ENCODE assay signal across 14 mouse cellular contexts in genomic region chr9:123490930-123491329, GRCm38 (mm10). TPM values are rescaled to one million over a fixed set of nuclear protein-coding genes. Genes with fewer than 3 reads are reported as not detected.
DNase-seq lines count a peak whose midpoint lies in the region; ATAC-seq and TF ChIP-seq lines count a peak whose summit lies in the region.
"Had no signal": no experiment of that assay in that cellular context is flagged by ENCODE, and none has a peak within 500 bp of the region (broad histone marks: within the 10 kb centered on the region; RNA-seq: fewer than 3 reads in every experiment).

No protein-coding gene starts in this region.

- no peak for TF ChIP-seq CTCF in kidney, postnatal 0 days (IDR thresholded peaks at IDR 0.05; ENCODE audit: low read depth)
- TF ChIP-seq CTCF in testis, adult 2 months (IDR thresholded peaks at IDR 0.05; ENCODE audit: control insufficient read depth, insufficient read depth, insufficient replicate concordance, low read depth, low read length) = no peak
- no peak for TF ChIP-seq CTCF in stomach, postnatal 0 days (IDR thresholded peaks at IDR 0.05; ENCODE audit: low read depth)

- H3K4me2 ChIP-seq in kidney, postnatal 0 days (ENCODE audit: low read length) = no peak overlapping the region
- 0 out of 2 replicates have a peak overlapping the region, but pooled peaks have one; percentile 17 for H3K4me2 ChIP-seq in stomach, postnatal 0 days (replicated peaks; ENCODE audit: low read depth)
- no peak overlapping the region for H3K4me2 ChIP-seq in neural tube, embryonic 15.5 days

- H3K4me1 ChIP-seq in kidney, postnatal 0 days (replicated peaks; ENCODE audit: insufficient read depth, low read length) = peaks cover 35% of the 10 kb centered on the region
- no peaks in the 10 kb centered on the region; the same call in 1 of the 2 replicates for H3K4me1 ChIP-seq in testis, adult 2 months (ENCODE audit: control insufficient read depth, insufficient read depth, low read length)
- H3K4me1 ChIP-seq in stomach, postnatal 0 days (replicated peaks; ENCODE audit: control insufficient read depth, insufficient read depth) = peaks cover 25% of the 10 kb centered on the region
- H3K4me1 ChIP-seq in neural tube, embryonic 15.5 days = peaks cover 23% of the 10 kb centered on the region

- 0 out of 2 replicates have a peak overlapping the region, but pooled peaks have one; percentile 36 for H3K27ac ChIP-seq in kidney, postnatal 0 days
- 0 out of 2 replicates have a peak overlapping the region, but pooled peaks have one; percentile 22 for H3K27ac ChIP-seq in testis, adult 2 months (ENCODE audit: control insufficient read depth, insufficient read depth, low read depth, low read length)
- peak overlapping the region; percentile 50 for H3K27ac ChIP-seq in stomach, postnatal 0 days (replicated peaks)
- no peak overlapping the region for H3K27ac ChIP-seq in neural tube, embryonic 15.5 days (replicated peaks)

- TF ChIP-seq POLR2A in testis, adult 2 months (IDR thresholded peaks at IDR 0.05; ENCODE audit: control insufficient read depth, low read depth, low read length) = no peak

- DNase-seq in kidney, postnatal 0 days (ENCODE audit: low spot score) = peak; percentile 41
- no peak for DNase-seq in kidney, postnatal 25 days
- DNase-seq in testis, postnatal 14 days (ENCODE audit: low spot score) = no peak
- peak; percentile 36 for DNase-seq in heart, postnatal 25 days (ENCODE audit: low spot score)
- no peak for DNase-seq in stomach, postnatal 0 days (ENCODE audit: low spot score)
- no peak for DNase-seq in left cerebral cortex, postnatal 14 days (ENCODE audit: low spot score in 2 of 2)
- DNase-seq: adrenal gland, postnatal 25 days; cerebellum, adult 11-12 months; embryo, embryonic 11 days had no signal

- no peaks in the 10 kb centered on the region for H3K27me3 ChIP-seq in kidney, postnatal 0 days (ENCODE audit: insufficient read depth, low read length)
- H3K27me3 ChIP-seq in testis, adult 2 months (ENCODE audit: control insufficient read depth, insufficient read depth, low read length) = no peaks in the 10 kb centered on the region
- H3K27me3 ChIP-seq in stomach, postnatal 0 days (ENCODE audit: control insufficient read depth, insufficient read depth, low read length) = no peaks in the 10 kb centered on the region
- H3K27me3 ChIP-seq in neural tube, embryonic 15.5 days (replicated peaks) = no peaks in the 10 kb centered on the region

- 64% methylated on average over 5 of the region's 5 CpGs for WGBS in kidney, postnatal 0 days
- 29% methylated on average over 5 of the region's 5 CpGs for WGBS in stomach, postnatal 0 days
- 77% methylated on average over 5 of the region's 5 CpGs for WGBS in neural tube, embryonic 15.5 days

- intact Hi-C loops in heart, postnatal 25 days (cut with DNase I) = no loop called here
- intact Hi-C loops in left cerebral cortex, postnatal 14 days (cut with DNase I) = no loop called here

- 0 out of 2 replicates have a peak, but pooled peaks have one; percentile 30 for ATAC-seq in kidney, postnatal 0 days (replicated peaks; ENCODE audit: low FRiP score, low read depth)
- ATAC-seq in stomach, postnatal 0 days (ENCODE audit: low FRiP score, low TSS enrichment) = peak; percentile 60; the same call in 1 of the 2 replicates
- no peak for ATAC-seq in neural tube, embryonic 15.5 days (ENCODE audit: low FRiP score)
- ATAC-seq: CD4-positive, CD25-positive, alpha-beta regulatory T cell, adult 4 months; forebrain, embryonic 16.5 days; hindbrain, embryonic 16.5 days had no signal

- H3K9me3 ChIP-seq in kidney, postnatal 0 days (replicated peaks; ENCODE audit: low read length) = no peaks in the 10 kb centered on the region
- H3K9me3 ChIP-seq in stomach, postnatal 0 days (ENCODE audit: control insufficient read depth, low read length) = no peaks in the 10 kb centered on the region
- no peaks in the 10 kb centered on the region for H3K9me3 ChIP-seq in neural tube, embryonic 15.5 days (replicated peaks)

- no peaks in the 10 kb centered on the region for H3K36me3 ChIP-seq in kidney, postnatal 0 days (ENCODE audit: insufficient read depth, low read length)
- no peaks in the 10 kb centered on the region for H3K36me3 ChIP-seq in testis, adult 2 months (ENCODE audit: control insufficient read depth, insufficient read depth, low read length)
- no peaks in the 10 kb centered on the region for H3K36me3 ChIP-seq in stomach, postnatal 0 days (ENCODE audit: control insufficient read depth, insufficient read depth, low read length)
- H3K36me3 ChIP-seq in neural tube, embryonic 15.5 days = no peaks in the 10 kb centered on the region

- no peak overlapping the region for H3K4me3 ChIP-seq in kidney, postnatal 0 days (replicated peaks; ENCODE audit: low read depth, low read length)
- H3K4me3 ChIP-seq in testis, adult 2 months (ENCODE audit: control insufficient read depth, low read depth, low read length) = no peak overlapping the region
- H3K4me3 ChIP-seq in stomach, postnatal 0 days (ENCODE audit: low read depth, low read length) = no peak overlapping the region
- H3K4me3 ChIP-seq in neural tube, embryonic 15.5 days (replicated peaks) = no peak overlapping the region

- no peak for TF ChIP-seq EP300 in stomach, postnatal 0 days (optimal IDR thresholded peaks at IDR 0.05)

- no peak overlapping the region for H3K9ac ChIP-seq in kidney, postnatal 0 days (ENCODE audit: low read depth, low read length)
- H3K9ac ChIP-seq in stomach, postnatal 0 days (ENCODE audit: low read length) = no peak overlapping the region
- no peak overlapping the region for H3K9ac ChIP-seq in neural tube, embryonic 15.5 days (replicated peaks)

RNA-seq across cellular contexts. Expression of gene Limd1, which starts 12.4 kb away (rescaled TPM):
- 43.3 and 44.0 TPM in 2 replicates for polyA plus RNA-seq in kidney, postnatal 0 days (2015; fragmentation: Nextera tagmentation; extraction: Ambion mirVana)
- polyA plus RNA-seq in testis, adult 2 months (2012; rRNA removed) = 34.7 and 43.1 TPM in 2 replicates
- 10 to 100 TPM; 31.2 to 37.8 TPM for total RNA-seq in heart, postnatal 25 days (2021)
- polyA plus RNA-seq in stomach, postnatal 0 days (2015; fragmentation: Nextera tagmentation; extraction: Ambion mirVana) = 22.2 and 23.2 TPM in 2 replicates
- 10.9 and 20.3 TPM in 2 replicates for polyA plus RNA-seq in neural tube, embryonic 15.5 days (2015; fragmentation: Nextera tagmentation; extraction: Ambion mirVana)
- total RNA-seq in left cerebral cortex, postnatal 14 days (2021) = 1 to 10 TPM; 8.1 to 8.9 TPM

RNA-seq across cellular contexts. Expression of gene Sacm1l, which starts 38.6 kb away (rescaled TPM):
- polyA plus RNA-seq in kidney, postnatal 0 days (2015; fragmentation: Nextera tagmentation; extraction: Ambion mirVana) = 55.2 and 59.5 TPM in 2 replicates
- 2.9 and 5.1 TPM in 2 replicates for polyA plus RNA-seq in testis, adult 2 months (2012; rRNA removed)
- 10 to 100 TPM; 32.4 to 35.8 TPM for total RNA-seq in heart, postnatal 25 days (2021)
- 33.6 TPM in 2 replicates for polyA plus RNA-seq in stomach, postnatal 0 days (2015; fragmentation: Nextera tagmentation; extraction: Ambion mirVana)
- polyA plus RNA-seq in neural tube, embryonic 15.5 days (2015; fragmentation: Nextera tagmentation; extraction: Ambion mirVana) = 57.4 and 59.3 TPM in 2 replicates
- 10 to 100 TPM; 46.9 to 53.5 TPM for total RNA-seq in left cerebral cortex, postnatal 14 days (2021)

Comparison
In these comparisons a context has a peak if more than half of its experiments do, and no peak if none do; other contexts are left out.
1. DNase-seq: peak in kidney, postnatal 0 days (single experiment) and heart, postnatal 25 days (single experiment); none in kidney, postnatal 25 days (0 of 2), testis, postnatal 14 days (single experiment), stomach, postnatal 0 days (single experiment) and left cerebral cortex, postnatal 14 days (0 of 2).